Mouse (Mus musculus) CD4-positive helper T cell, adult 2 months (primary cell): ENCODE data around the gene Terb2.

Experiments
- DNase-seq: peaks from one replicate; pipeline ENCODE4 v3.0.0-alpha.2; 2012; ENCODE audit warnings: low read depth, missing footprints, low spot score

Gene Terb2

GRCm38 (mm10) chr2:122233341-122233740, 47.3 kb downstream of the Terb2 start:
- no peak for DNase-seq

- peak; percentile 6 for DNase-seq
Measured at GRCm38 (mm10) chr2:122233759-122234557, 47.9 kb downstream of the Terb2 start.

- DNase-seq, result peak; percentile 85
Measured at GRCm38 (mm10) chr2:122234611-122235288, 48.7 kb downstream of the Terb2 start, which contains the start of gene Sord. Gene Sord (plus strand): TSS chr2:122234749.

- DNase-seq, result no peak
Measured at GRCm38 (mm10) chr2:122235425-122235824, 49.4 kb downstream of the Terb2 start.

GRCm38 (mm10) chr2:122236321-122236720, 50.2 kb downstream of the Terb2 start:
- no peak for DNase-seq

- no peak for DNase-seq
Measured at GRCm38 (mm10) chr2:122237891-122238470, 51.9 kb downstream of the Terb2 start.

- DNase-seq, result no peak
Measured at GRCm38 (mm10) chr2:122240735-122241134, 54.7 kb downstream of the Terb2 start.

GRCm38 (mm10) chr2:122241226-122241625, 55.2 kb downstream of the Terb2 start:
- no peak for DNase-seq

- no peak for DNase-seq
Measured at GRCm38 (mm10) chr2:122241935-122242334, 55.9 kb downstream of the Terb2 start.

GRCm38 (mm10) chr2:122243671-122244131, 57.6 kb downstream of the Terb2 start:
- DNase-seq, result peak; percentile 71

- DNase-seq, result no peak
Measured at GRCm38 (mm10) chr2:122247786-122248185, 61.7 kb downstream of the Terb2 start.

GRCm38 (mm10) chr2:122255997-122256396, 69.9 kb downstream of the Terb2 start:
- no peak for DNase-seq
